Mouse (Mus musculus) MEL (cell line): ENCODE measurements around the gene Lrrc63. TPM values are rescaled to one million over a fixed set of nuclear protein-coding genes. Genes with fewer than 3 reads are reported as not detected.

Source experiments
- DNase-seq: peaks from one replicate; pipeline ENCODE4 v3.0.0; 2011; ENCODE audit warnings: low read depth, low spot score
- H3K27ac ChIP-seq: 2 replicates; pipeline ENCODE4 v1.5.1; 2012; ENCODE audit warnings: low read depth, mild to moderate bottlenecking, control low read depth, low read length, moderate library complexity; ENCODE audit not compliant: control insufficient read depth
- H3K27me3 ChIP-seq, 2 experiments: fragments of 150-350 bp in 1 of 2; sonication (generic) in 1 of 2; 2 replicates each; pipeline ENCODE4 v1.6.1; 2012; ENCODE audit warnings: low read length in 2 of 2, mild to moderate bottlenecking in 2 of 2, improper control_type of control experiment in 1 of 2, moderate library complexity in 1 of 2; ENCODE audit not compliant: insufficient read depth in 2 of 2, control insufficient read depth in 1 of 2
- H3K36me3 ChIP-seq, 2 experiments: 2 replicates each; pipeline ENCODE4 v1.6.1; 2012 to 2014; ENCODE audit warnings: low read length in 2 of 2, improper control_type of control experiment in 1 of 2, inconsistent platforms in 1 of 2, mild to moderate bottlenecking in 1 of 2; ENCODE audit not compliant: insufficient read depth in 2 of 2, control insufficient read depth in 1 of 2
- H3K4me1 ChIP-seq, 2 experiments: fragments of 150-350 bp in 1 of 2; sonication (generic) in 1 of 2; 2 replicates each; pipeline ENCODE4 v1.6.1; 2012; ENCODE audit warnings: low read length in 2 of 2, improper control_type of control experiment in 1 of 2, mild to moderate bottlenecking in 1 of 2; ENCODE audit not compliant: insufficient read depth in 2 of 2, control insufficient read depth in 1 of 2
- H3K4me3 ChIP-seq, 2 experiments: fragments of 150-350 bp in 1 of 2; sonication (generic) in 1 of 2; 2 replicates each; pipeline ENCODE4 v1.5.1; 2012; ENCODE audit warnings: low read depth in 2 of 2, low read length in 2 of 2, mild to moderate bottlenecking in 2 of 2, moderate library complexity in 2 of 2, control low read depth in 1 of 2, improper control_type of control experiment in 1 of 2; ENCODE audit not compliant: control insufficient read depth in 1 of 2, insufficient read depth in 1 of 2
- H3K79me2 ChIP-seq: 2 replicates; pipeline ENCODE4 v1.6.1; 2012; ENCODE audit warnings: mild to moderate bottlenecking, low read length, moderate library complexity; ENCODE audit not compliant: control insufficient read depth, poor library complexity, insufficient read depth
- H3K9ac ChIP-seq: 2 replicates; pipeline ENCODE4 v1.6.1; 2012; ENCODE audit warnings: low read depth, mild to moderate bottlenecking, control low read depth, low read length, moderate library complexity; ENCODE audit not compliant: control insufficient read depth, poor library complexity, severe bottlenecking
- H3K9me3 ChIP-seq: fragments of 150-350 bp; sonication (generic); replicated peaks from 2 replicates; pipeline ENCODE4 v1.6.1; 2012; ENCODE audit warnings: mild to moderate bottlenecking, low read length, improper control_type of control experiment, moderate library complexity; ENCODE audit not compliant: insufficient read depth
- CHD1 ChIP-seq: IDR thresholded peaks from 2 replicates; pipeline ENCODE4 v1.6.1; 2012; ENCODE audit warnings: low read depth, mild to moderate bottlenecking, inconsistent platforms, low read length, improper control_type of control experiment
- ETS1 ChIP-seq: IDR thresholded peaks from 2 replicates; pipeline ENCODE4 v1.6.1; 2012; ENCODE audit warnings: low read depth, mild to moderate bottlenecking, inconsistent platforms, low read length, improper control_type of control experiment, moderate library complexity
- GATA1 ChIP-seq: IDR thresholded peaks from 2 replicates; pipeline ENCODE4 v1.6.1; 2011; ENCODE audit warnings: low read depth, low read length, improper control_type of control experiment
- HCFC1 ChIP-seq: IDR thresholded peaks from 2 replicates; pipeline ENCODE4 v1.6.1; 2012; ENCODE audit warnings: low read depth, mild to moderate bottlenecking, inconsistent platforms, low read length, improper control_type of control experiment, moderate library complexity
- KAT2A ChIP-seq: conservative IDR thresholded peaks from 2 replicates; pipeline ENCODE4 v1.6.1; 2012; ENCODE audit warnings: low read depth, low read length, improper control_type of control experiment, inconsistent platforms
- MXI1 ChIP-seq: IDR thresholded peaks from 2 replicates; pipeline ENCODE4 v1.6.1; 2011; ENCODE audit warnings: mild to moderate bottlenecking, low read depth, low read length, improper control_type of control experiment
- POLR2AphosphoS2 ChIP-seq: IDR thresholded peaks from 2 replicates; pipeline ENCODE4 v1.6.1; 2011; ENCODE audit warnings: low read length, improper control_type of control experiment
- TAL1 ChIP-seq: IDR thresholded peaks from 2 replicates; pipeline ENCODE4 v1.6.1; 2012; ENCODE audit warnings: mild to moderate bottlenecking, inconsistent platforms, low read length, moderate library complexity, mixed read lengths
- USF2 ChIP-seq, 2 experiments: IDR thresholded peaks; 2 replicates each; pipeline ENCODE4 v1.6.1; 2011 to 2012; ENCODE audit warnings: improper control_type of control experiment in 2 of 2, low read length in 2 of 2, borderline replicate concordance in 1 of 2, inconsistent platforms in 1 of 2, low read depth in 1 of 2, mild to moderate bottlenecking in 1 of 2; ENCODE audit not compliant: insufficient read depth in 1 of 2
- ZKSCAN1 ChIP-seq: IDR thresholded peaks from 2 replicates; pipeline ENCODE4 v1.6.1; 2012; ENCODE audit warnings: low read depth, mild to moderate bottlenecking, inconsistent platforms, low read length, improper control_type of control experiment, moderate library complexity
- ZMIZ1 ChIP-seq: IDR thresholded peaks from 2 replicates; pipeline ENCODE4 v1.6.1; 2012; ENCODE audit warnings: low read depth, mild to moderate bottlenecking, inconsistent platforms, low read length, improper control_type of control experiment, moderate library complexity
- ZNF384 ChIP-seq: IDR thresholded peaks from 2 replicates; pipeline ENCODE4 v1.6.1; 2012; ENCODE audit warnings: low read depth, mild to moderate bottlenecking, inconsistent platforms, low read length, improper control_type of control experiment
- polyA plus RNA-seq, 2 experiments: library from polyadenylated mRNA; stranded (reverse) in 1 of 2; unstranded in 1 of 2; fragments of >175 nt in 1 of 2; fragments of >200 nt in 1 of 2; gene quantifications; 2 replicates each; pipeline versions ENCODE4 v1.2.1 to v1.2.4; 2012; ENCODE audit warnings: low replicate concordance in 2 of 2, low read depth in 1 of 2; ENCODE audit not compliant: insufficient read length in 2 of 2, insufficient read depth in 1 of 2, missing spikeins in 1 of 2
- total RNA-seq: library from RNA; depleted of rRNA; stranded (reverse); fragments of 300-350 nt; gene quantifications from 2 replicates; pipeline ENCODE4 v1.2.3, GENCODE M21; 2012

The Lrrc63 gene
- total and polyA plus RNA-seq, 3 experiments, result not detected

DNA sequence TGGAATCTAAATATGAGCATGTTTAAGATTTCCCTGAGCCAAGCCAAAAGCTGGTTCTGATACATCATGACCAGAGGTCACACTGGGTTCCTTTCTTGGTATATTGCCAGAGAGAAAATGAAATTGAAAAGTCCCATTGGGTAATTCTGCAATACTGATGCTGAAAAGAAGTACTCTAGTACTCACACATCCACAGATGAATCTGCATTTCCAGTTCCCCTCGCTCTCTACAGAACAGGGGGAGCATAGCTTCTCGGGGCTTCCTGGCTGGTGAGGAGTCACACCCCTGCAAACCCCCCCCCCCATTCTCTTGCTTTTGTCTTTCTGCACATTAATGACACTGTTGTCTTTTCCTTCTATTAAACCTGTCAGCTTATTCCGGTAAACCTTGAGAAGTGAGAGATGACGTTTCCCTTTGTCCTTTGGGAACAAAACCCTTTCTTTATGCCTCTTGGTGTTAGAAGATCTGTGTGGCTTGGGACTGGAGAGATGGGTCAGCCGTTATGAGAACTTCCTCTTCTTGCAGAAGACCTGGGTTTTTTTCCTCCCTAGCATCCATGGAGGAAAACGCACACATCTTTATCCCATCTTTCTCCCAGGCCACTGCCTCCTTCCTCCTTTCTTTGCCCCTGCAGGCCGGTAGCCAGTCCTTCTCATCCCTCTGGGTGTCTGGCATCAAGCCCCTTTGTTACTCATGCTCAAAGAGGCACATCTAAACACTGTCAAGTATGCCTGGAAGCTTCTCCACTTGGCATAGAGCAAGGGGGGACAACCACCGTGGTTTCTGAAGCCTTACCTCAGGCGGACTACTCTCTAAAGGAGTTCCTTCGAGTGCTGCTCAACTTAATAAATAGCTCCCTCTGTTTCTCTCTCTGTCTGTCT is 55.1 kb downstream of the Lrrc63 start:
- DNase-seq, result peak; percentile 38
- peaks cover 1 to 2% of the 10 kb centered on the region in 2 experiments; a peak in 3 of 4 replicates for H3K27me3 ChIP-seq

DNA sequence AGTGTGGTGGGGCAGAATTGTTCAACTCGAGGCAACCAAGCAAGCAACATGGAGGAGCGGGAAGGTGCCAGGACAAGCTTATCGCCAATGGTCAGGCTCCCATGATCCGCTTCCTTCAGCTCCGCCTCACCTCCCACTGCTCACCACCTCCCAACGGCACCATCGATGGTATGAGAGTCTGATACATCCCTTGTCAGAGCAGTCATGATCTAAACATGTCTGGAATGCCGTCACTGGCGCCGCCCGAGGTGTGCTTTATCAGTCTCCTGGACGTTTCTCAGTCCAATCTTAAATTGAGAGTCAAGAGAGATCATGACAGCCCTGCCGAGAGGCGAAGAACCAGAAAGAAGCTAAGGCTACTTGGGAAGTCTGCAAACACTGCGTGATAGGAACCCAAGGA is 59.6 kb downstream of the Lrrc63 start:
- Histone ChIP-seq H3K36me3 (no peaks in the 10 kb centered on the region), H3K4me3 (no peak overlapping the region), H3K4me1 (no peaks in the 10 kb centered on the region), H3K9me3 (no peaks in the 10 kb centered on the region), H3K27ac (no peak overlapping the region), H3K9ac (no peak overlapping the region)
- DNase-seq, result no peak
- no peak for TF ChIP-seq ZKSCAN1
- no peak for TF ChIP-seq ZMIZ1
- TF ChIP-seq CHD1, result no peak
- no peak for TF ChIP-seq KAT2A
- TF ChIP-seq USF2 (IDR thresholded peaks at IDR 0.05; ENCODE audit: borderline replicate concordance in 1 of 2, insufficient read depth in 1 of 2, low read depth in 1 of 2, low read length in 2 of 2), result no peak
- no peak for TF ChIP-seq POLR2AphosphoS2
- no peak for TF ChIP-seq HCFC1
- no peak for TF ChIP-seq MXI1
- TF ChIP-seq ETS1, result no peak
- no peak for TF ChIP-seq TAL1
- TF ChIP-seq GATA1, result no peak
- TF ChIP-seq, all 39 proteins: peak for 0
- Histone ChIP-seq H3K27me3 (peaks cover 1 to 2% of the 10 kb centered on the region in 2 experiments; a peak in 3 of 4 replicates), H3K79me2 (no peaks in the 10 kb centered on the region)

More for the DNA sequence above, 55.1 kb downstream of the Lrrc63 start:
- Histone ChIP-seq H3K36me3 (no peaks in the 10 kb centered on the region), H3K27ac (no peak overlapping the region), H3K4me1 (no peaks in the 10 kb centered on the region), H3K79me2 (no peaks in the 10 kb centered on the region), H3K4me3 (no peak overlapping the region), H3K9ac (no peak overlapping the region), H3K9me3 (no peaks in the 10 kb centered on the region)
- TF ChIP-seq GATA1, result no peak
- TF ChIP-seq ZNF384, result peak; percentile 89
